Mouse (Mus musculus): ENCODE measurements around the gene 2700097O09Rik.

GRCm38 (mm10) chr12:55016339-55017118 is 63.4 kb downstream of the 2700097O09Rik start:
- no peak for TF ChIP-seq CTCF (IDR thresholded peaks at IDR 0.05; ENCODE audit: extremely low read depth, insufficient read length, insufficient replicate concordance, low read depth, low read length)
- TF ChIP-seq POLR2A (IDR thresholded peaks at IDR 0.05; ENCODE audit: low read depth, low read length) = no peak
